Mouse (Mus musculus) lung, postnatal 36 days (tissue): Measurements from ENCODE around the gene Atxn1.
A peak's percentile ranks its signal among the peaks of the same experiment; 100 is the strongest.

Experiments used
- DNase-seq: peaks from one replicate; pipeline ENCODE4 v3.0.0; 2022; ENCODE audit warnings: mixed read lengths

The Atxn1 gene

GRCm38 (mm10) chr13:45964853-45965593 lies at the start of gene Atxn1:
Gene Atxn1 (minus strand): TSS chr13:45965008.
- DNase-seq: peak; percentile 88

DNA sequence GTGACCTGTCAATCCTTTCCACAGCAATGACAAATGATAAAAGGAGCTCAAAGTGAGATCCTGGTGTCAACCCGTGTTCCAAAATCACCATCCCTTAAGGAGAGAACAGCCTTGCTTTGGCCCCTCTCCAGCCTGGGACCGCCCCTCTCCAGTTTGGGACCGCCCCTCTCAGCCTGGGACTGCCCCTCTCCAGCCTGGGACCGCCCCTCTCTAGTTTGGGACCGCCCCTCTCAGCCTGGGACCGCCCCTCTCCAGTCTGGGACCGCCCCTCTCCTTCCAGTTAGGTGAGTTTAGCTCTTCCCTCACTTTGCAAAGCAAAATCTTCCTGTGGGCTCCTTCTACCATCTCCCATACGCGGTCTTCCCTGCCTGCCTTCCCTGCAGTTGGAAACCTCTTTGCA lies 46.4 kb upstream of the Atxn1 start:
- DNase-seq: no peak

DNA sequence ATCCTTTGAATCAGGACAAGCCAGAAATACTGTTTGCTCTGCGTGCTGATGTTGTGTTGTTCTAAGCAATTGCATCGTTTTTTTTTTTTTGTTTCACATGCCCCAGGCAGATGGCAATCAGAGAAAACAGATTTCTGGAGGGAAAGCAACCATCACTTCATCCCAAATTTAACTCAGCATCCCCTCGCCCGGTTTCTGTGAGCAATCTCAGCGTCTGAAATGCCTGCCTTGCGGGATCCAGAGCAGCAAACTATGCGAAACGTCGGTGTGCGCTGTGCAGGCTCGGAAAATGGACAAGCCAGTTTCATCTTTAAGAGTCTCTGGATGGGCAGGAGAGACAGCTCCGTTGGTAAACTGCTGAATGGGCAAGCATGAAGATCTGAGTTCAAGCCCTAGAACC lies 45.3 kb upstream of the Atxn1 start:
- no peak for DNase-seq

DNA sequence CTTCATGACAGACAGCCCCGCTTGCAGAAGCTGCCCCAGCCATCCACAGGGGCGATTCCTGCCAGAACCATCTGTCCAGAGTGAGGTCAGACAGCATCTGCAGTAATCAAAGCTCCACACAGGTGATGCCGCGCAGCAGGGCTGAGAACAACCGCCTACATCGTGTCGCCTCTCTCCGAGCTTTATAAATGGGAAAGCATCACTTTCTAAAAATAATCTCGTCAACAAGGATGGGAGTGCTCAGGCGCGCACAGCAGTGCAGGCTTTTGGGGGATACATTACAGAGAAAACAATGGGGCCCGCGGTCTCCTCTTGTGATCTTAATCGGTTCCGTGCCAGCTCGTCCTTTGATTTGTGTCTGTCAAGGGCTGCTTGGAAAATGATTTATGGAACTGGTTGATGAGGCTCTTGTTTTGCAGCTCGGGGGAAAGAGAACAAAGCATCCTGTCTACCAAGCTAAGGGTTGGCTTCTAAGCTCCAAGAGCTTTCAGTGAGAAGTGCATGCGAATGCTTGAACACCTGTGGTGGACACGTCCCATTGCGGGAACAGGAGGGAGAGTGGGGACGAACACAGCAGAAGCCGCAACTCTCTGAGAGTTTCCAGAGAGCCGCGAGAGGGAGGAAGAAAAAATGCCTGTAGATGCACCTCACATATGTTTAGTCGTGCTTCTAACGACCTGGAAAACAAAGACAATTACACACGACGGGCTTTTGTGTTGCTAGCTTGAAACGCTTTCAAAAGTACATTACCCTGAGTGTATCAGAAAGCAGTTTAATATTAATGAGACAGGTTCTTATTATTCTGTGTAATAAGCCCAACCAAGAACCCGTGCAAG lies 44.2 kb upstream of the Atxn1 start:
- DNase-seq: no peak

DNA sequence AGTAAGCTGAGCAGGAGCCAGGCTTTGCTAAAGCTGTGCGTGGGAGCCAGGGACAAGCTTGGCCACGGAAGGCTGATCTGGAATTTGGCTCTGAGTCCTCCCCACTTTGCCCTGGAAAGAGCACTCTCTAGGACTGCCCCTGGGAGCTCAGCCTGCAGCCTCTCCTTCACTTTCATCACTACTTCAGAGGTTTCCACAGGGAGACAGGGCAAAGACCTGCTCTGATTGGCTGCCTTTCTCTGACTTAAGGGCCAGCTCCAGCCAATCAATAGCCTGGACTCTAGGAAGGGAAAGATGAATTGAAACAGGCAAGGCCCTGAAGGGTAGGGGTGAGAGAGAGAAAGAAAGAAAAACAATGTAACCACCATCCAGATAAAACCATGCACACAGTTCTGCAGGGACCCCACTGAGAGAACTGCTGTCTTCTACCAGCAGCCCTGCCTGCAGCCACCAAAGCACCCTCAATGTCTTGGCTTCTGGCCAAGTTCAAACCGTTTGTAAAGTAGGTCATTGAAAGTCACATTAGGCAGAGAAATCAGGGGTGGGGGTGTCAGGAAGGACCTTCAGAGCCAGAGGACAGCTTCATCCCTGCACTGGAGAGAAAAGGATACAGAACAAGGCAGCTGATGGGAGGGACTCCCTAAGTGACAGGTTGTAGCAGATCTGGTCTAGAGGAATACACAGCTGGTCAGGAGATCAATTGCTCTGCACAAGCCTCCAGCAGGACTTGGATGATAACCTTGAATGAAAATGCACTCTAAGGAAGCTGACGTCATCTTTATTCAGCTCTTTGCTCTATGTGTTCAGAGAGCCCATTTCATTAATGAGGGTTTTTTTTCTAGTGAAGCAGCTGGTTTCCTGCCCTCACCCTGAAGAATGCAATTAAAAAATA lies 41.6 kb upstream of the Atxn1 start:
- DNase-seq: peak; percentile 32

DNA sequence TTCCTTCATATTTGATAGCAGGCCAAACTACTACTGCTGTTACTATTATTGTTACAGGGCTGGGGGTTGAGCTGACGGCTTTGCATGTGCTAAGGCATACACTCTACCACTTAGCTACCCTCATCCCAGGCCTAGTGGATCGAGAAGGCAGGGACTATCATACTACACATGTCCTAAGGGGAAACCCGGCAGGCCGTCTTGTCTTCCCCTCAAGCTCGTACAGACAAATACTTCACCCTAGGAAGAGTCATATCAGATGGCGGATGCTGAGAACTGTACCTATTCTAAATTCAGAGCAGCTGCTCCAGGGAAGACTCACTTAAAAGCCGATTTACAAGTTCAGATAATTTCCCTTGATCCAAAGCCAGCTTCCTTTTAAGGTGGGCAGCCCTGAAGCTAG lies 40.8 kb upstream of the Atxn1 start:
- no peak for DNase-seq

GRCm38 (mm10) chr13:46001356-46001755 lies 36.5 kb upstream of the Atxn1 start:
- DNase-seq: no peak

DNA sequence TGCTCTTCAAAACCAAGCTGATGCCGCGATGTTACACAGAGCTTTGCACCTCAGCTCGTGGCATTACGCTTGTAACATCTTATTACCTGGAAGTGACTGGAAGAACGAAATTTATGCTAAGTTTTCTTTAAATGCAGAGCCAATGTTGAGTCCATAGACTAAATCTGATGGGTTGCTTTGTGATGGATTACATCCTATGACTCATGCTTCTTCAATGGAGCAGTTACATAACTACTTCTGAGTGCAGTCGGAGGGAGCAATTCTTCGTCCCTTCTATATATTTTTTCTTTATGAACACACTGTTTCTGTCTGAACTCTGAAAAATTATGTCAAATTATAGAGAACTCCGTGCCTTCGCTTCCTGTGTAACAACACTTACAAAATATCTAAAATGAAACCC lies 28.1 kb upstream of the Atxn1 start:
- no peak for DNase-seq

DNA sequence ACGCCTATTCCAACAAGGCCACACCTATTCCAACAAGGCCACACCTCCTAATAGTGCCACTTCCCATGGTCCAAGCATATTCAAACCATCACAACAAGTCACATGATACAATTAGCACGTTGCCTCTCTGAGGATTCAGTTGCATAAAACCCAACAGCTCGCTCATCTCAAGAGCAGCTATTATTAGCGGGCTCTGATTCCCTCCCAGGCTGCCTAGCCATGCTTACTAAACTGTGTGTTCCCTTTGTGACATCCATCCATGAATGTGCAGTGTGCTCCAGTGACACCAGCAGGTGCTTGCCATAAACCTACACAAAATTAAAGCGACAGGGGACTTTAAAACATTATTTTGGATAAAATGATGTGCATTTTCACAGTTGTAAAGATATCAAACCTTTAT lies 25.7 kb upstream of the Atxn1 start:
- no peak for DNase-seq

DNA sequence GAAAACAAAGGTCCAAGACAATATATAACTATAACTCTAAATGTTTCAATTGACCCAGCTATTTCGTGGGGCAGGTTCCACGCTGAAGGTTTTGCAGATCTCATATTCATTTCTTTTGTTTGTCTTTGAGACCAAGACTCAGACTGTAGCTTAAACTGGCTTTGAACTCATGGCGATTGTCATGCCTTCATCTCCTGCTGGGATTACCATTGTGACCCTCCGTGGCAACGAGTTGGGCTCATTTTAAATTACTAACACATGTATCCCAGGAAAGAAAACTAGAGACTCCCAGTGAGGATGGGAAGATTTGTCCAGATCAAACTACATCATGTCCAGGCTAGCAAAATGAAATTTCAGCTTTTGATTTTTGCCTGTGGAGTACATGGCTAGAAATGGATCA lies 14.4 kb upstream of the Atxn1 start:
- no peak for DNase-seq

GRCm38 (mm10) chr13:45976894-45977293 lies 12.1 kb upstream of the Atxn1 start:
- DNase-seq: peak; percentile 73

- DNase-seq: peak; percentile 64
These were observed 9.8 kb upstream of the Atxn1 start for GRCm38 (mm10) chr13:45974651-45975050.

DNA sequence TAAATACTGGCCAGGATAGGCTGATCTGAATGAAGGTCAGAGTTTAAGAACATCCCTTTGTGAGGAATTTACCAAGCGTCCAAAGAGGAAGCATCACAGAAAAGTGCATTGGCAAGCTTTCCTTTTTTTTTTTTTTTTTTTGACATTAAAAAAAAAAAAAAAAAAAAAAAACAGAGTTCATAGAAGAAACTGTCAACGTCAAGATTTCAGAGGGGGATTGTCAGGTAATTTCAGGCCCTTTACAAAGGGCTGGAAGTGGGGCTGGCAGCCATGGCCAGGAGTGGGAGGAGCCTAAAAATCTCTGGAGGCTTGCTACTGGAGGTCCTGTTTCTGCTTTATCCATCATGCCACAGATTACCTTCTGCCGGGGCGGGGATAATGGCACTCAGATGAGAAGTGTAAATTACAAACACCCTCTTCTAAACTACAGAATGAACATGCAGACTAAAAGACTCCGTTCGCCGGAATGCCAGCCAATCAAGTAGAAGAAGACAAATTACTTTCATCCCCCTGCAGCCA lies 9.2 kb upstream of the Atxn1 start:
- DNase-seq: no peak

GRCm38 (mm10) chr13:45970920-45971536 lies 6.2 kb upstream of the Atxn1 start:
- peak; percentile 64 for DNase-seq

GRCm38 (mm10) chr13:45968206-45968605 lies 3.4 kb upstream of the Atxn1 start:
- DNase-seq: no peak

DNA sequence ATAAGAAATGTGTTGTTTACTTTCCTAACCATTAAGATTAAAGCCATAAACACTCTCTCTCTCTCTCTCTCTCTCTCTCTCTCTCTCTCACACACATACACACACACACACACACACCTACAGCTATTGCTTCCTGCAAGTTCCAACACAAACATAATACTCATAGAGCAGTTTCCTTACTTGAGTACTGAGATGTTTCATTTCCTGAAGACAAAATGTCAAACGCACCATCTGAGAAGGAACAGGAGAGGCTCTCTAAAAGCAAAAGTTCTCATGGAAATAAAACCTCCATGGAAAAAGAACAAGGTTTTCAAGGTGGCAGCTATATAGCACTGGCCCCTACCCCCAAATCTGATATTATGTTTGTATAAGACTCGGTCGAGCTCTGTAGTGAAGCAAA lies 2.6 kb upstream of the Atxn1 start:
- DNase-seq: no peak

DNA sequence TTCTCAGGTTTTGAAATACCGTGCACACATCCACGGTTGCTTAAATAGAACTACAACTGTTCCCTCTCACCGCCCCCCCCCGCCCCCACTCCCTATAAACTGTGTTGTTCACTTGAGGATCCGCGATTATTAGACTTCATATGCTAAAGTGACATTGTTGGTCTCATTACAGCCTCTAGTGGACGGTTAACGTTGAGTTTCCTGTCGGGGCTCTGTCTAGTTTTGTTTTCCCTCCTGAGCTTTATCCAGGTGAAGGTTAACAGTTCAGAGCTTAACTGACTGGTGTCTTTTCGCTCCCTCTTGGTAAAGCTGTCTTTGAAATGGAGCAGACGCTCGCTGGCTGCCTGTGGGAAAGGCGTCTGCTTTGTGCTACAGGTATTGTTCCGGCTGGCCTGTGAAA lies 1.8 kb upstream of the Atxn1 start:
- DNase-seq: peak; percentile 71

GRCm38 (mm10) chr13:45965594-45966432 lies 1.0 kb upstream of the Atxn1 start:
- DNase-seq: peak; percentile 49

GRCm38 (mm10) chr13:45964331-45964852 lies 416 bp downstream of the Atxn1 start:
- peak; percentile 66 for DNase-seq

DNA sequence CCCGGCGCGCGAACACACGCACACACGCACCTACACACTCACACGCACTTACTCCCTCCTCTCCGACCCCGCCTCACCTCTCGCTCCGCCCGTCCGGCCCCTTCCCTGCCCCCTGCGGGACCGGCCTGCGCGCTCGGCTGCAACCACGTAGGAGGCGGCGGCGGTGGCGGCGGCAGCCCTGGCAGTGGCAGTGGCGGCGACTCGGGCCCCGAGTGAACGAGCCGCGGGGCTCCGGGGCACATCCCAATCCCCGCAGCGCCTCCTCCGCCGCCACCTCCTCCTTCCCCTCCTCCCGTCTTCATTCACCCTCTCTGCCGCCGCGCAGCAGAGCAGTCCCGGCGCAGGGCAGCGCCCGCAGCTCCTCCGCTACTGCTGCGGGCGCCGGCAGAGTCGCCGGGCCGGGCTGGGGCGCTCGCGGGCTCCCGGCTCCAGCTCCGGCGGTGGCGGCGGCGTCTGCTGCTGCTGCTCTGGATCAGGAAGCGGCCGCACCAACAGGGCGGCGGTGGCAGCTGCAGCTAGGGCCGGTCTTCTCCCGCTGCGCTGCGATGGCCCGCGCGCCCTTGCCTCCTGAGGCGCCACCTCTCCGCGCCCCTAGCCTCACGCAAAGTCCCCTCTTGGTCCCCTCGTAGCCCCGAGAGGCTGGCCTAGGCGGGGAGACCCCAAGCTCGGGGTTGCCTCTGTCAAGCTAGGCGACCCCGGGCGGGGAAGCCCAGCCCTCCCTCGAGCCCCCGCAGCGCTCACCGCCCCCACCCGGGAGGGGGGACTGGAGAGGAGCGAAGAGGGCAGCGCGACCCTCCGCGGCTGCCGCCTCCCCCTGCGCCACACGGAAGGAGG lies 1.1 kb downstream of the Atxn1 start:
- peak; percentile 89 for DNase-seq
